Mouse (Mus musculus): ENCODE data around the gene Psmd6. TPM values are rescaled to one million over a fixed set of nuclear protein-coding genes. Genes with fewer than 3 reads are reported as not detected.

Gene Psmd6
- polyA plus RNA-seq, 1 experiment from 2014 or later: 272 TPM

DNA sequence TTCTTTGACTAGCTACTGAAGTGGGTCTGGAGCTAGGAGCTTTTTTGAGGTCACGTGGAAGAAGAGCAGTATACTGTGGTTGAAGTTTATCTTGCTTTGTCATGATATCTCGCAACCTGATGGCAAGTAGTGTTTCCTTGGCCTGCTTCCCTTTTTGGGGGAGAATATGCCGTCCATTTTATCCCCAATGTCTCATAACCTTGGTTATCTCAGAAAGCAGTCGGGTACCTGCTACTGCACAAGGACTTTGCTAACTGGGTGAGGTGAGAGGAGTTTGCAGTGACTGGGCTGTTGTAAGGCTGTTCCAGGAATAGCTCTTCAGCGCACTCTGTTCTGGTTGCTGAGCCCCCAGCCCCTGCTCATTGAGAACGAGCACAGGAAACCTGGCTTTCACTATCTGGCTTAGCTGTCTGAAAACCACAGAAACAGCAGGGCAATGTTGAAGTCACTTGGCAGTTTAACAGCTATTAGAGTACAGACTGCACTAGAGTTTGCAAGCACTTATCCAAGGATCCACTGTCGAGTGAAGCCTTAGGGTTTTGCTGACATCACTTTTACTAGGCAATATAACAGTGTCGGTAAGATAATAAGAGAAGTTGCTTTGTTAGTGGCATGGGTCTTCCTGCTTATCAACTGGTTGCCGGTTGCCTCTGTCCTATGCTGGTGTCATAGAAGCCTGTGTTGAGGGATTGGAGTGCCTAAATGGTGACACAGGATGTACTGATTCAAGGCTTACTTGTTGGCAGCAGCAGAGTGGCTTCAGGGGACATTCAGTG, 32.6 kb downstream of the Psmd6 start:
- Histone ChIP-seq H3K9me3 (ENCODE audit: control insufficient read depth, low read length) (no peaks in the 10 kb centered on the region), H3K27ac (ENCODE audit: low read depth, low read length) (peak overlapping the region; percentile 72), H3K9ac (ENCODE audit: low read depth, low read length) (no peak overlapping the region), H3K4me3 (ENCODE audit: low read depth, low read length) (no peak overlapping the region), H3K27me3 (replicated peaks; ENCODE audit: control insufficient read depth, insufficient read depth, low read length) (no peaks in the 10 kb centered on the region), H3K36me3 (ENCODE audit: control insufficient read depth, insufficient read depth, low read length) (no peaks in the 10 kb centered on the region), H3K4me2 (peak overlapping the region; percentile 47), H3K4me1 (replicated peaks; ENCODE audit: control insufficient read depth, insufficient read depth, low read length) (peaks cover 15% of the 10 kb centered on the region)
- 40% methylated on average over 9 of the region's 9 CpGs for WGBS
- no peak for DNase-seq (ENCODE audit: low spot score)
- ATAC-seq (replicated peaks; ENCODE audit: low FRiP score): peak; percentile 76

DNA sequence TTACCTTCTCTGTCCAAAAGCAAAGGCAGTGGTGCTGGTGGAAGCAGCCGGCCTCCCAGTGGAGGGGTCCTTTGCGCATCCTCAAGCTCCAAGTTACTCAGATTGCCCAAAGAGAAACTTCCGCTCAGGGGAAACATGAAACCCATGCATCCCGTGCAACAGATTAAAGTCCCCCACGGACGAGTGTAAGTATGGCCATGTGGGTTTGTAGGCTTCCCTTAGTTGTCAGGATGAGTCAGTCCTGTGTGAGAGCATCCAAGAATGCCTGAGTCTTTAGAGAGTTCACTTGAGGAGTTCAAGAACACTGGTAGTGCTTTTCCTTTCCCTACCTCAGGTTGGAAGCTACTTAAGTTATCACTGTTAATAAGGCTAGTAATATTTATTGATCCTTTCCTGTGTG, 33.4 kb downstream of the Psmd6 start:
- Histone ChIP-seq H3K36me3 (ENCODE audit: control insufficient read depth, insufficient read depth, low read length) (no peaks in the 10 kb centered on the region), H3K27ac (ENCODE audit: low read depth, low read length) (peak overlapping the region; percentile 72; the same call in 1 of the 2 replicates), H3K27me3 (replicated peaks; ENCODE audit: control insufficient read depth, insufficient read depth, low read length) (no peaks in the 10 kb centered on the region), H3K4me3 (ENCODE audit: low read depth, low read length) (no peak overlapping the region), H3K9me3 (ENCODE audit: control insufficient read depth, low read length) (no peaks in the 10 kb centered on the region), H3K9ac (ENCODE audit: low read depth, low read length) (no peak overlapping the region), H3K4me1 (replicated peaks; ENCODE audit: control insufficient read depth, insufficient read depth, low read length) (peaks cover 15% of the 10 kb centered on the region), H3K4me2 (no peak overlapping the region)
- ATAC-seq (replicated peaks; ENCODE audit: low FRiP score): no peak
- WGBS: 53% methylated on average over 6 of the region's 6 CpGs
- DNase-seq (ENCODE audit: low spot score): no peak

DNA sequence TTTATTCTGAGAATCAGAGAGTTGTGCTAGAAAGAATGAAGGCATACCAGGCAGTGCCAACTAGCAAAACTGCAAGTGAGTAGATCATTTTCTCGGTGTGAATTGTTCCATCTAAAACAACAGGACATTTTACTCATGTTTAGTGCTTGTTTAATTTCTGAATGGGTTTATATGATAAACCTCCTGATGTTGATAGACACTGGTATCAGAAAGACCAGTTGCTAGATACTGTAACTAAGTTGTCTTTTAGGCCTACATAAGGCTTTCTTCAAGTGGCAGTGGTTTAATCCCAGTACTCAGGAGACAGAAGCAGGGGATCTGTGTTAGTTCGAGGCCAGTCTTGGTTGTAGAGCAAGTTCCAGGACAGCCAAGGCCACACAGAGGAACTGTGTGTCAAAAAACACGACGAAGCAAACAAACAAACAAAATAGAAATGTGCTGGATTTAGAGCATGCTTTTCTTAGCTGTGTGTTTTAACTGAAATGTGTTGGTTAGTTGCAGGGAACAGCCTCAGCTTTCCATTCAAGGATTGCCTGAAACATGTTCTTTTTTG, 34.0 kb downstream of the Psmd6 start:
- H3K4me1 ChIP-seq (replicated peaks; ENCODE audit: control insufficient read depth, insufficient read depth, low read length): peaks cover 15% of the 10 kb centered on the region
- ATAC-seq (replicated peaks; ENCODE audit: low FRiP score): no peak
- H3K36me3 ChIP-seq (ENCODE audit: control insufficient read depth, insufficient read depth, low read length): no peaks in the 10 kb centered on the region
- H3K4me2 ChIP-seq: no peak overlapping the region
- DNase-seq (ENCODE audit: low spot score): no peak
- H3K9me3 ChIP-seq (ENCODE audit: control insufficient read depth, low read length): no peaks in the 10 kb centered on the region
- no peak overlapping the region for H3K4me3 ChIP-seq (ENCODE audit: low read depth, low read length)
- no peak overlapping the region for H3K9ac ChIP-seq (ENCODE audit: low read depth, low read length)
- H3K27ac ChIP-seq (ENCODE audit: low read depth, low read length): no peak overlapping the region; the same call in 1 of the 2 replicates
- WGBS: 64% methylated on average over 4 of the region's 4 CpGs
- H3K27me3 ChIP-seq (replicated peaks; ENCODE audit: control insufficient read depth, insufficient read depth, low read length): no peaks in the 10 kb centered on the region

DNA sequence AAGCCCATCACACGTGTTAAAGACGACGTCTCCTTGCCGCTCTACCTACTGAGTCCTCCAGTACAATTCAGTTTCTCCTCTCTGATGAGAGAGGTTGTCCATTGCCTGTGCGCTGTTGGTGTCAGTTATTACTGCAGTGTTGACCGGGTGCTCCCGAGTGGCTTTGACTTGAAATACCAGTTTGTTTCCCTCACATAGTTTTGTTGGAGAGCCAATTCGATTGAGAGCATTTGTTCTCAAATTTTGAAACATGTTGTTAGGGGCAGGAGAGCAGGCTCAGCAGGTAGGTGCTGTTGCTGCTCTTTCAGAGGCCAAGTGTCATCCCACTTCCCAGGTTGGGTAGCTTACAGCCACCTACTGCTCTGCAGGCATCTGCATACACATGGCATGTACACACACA, 37.0 kb downstream of the Psmd6 start:
- no peaks in the 10 kb centered on the region for H3K36me3 ChIP-seq (ENCODE audit: control insufficient read depth, insufficient read depth, low read length)
- H3K9ac ChIP-seq (ENCODE audit: low read depth, low read length): no peak overlapping the region
- ATAC-seq (replicated peaks; ENCODE audit: low FRiP score) (no peak), DNase-seq (ENCODE audit: low spot score) (no peak)
- H3K4me1 ChIP-seq (replicated peaks; ENCODE audit: control insufficient read depth, insufficient read depth, low read length): peaks cover 15% of the 10 kb centered on the region
- no peak overlapping the region for H3K27ac ChIP-seq (ENCODE audit: low read depth, low read length)
- H3K4me2 ChIP-seq: no peak overlapping the region
- 92% methylated on average over 8 of the region's 8 CpGs for whole genome bisulfite sequencing
- no peak overlapping the region for H3K4me3 ChIP-seq (ENCODE audit: low read depth, low read length)
- H3K27me3 ChIP-seq (replicated peaks; ENCODE audit: control insufficient read depth, insufficient read depth, low read length): no peaks in the 10 kb centered on the region
- no peaks in the 10 kb centered on the region for H3K9me3 ChIP-seq (ENCODE audit: control insufficient read depth, low read length)

DNA sequence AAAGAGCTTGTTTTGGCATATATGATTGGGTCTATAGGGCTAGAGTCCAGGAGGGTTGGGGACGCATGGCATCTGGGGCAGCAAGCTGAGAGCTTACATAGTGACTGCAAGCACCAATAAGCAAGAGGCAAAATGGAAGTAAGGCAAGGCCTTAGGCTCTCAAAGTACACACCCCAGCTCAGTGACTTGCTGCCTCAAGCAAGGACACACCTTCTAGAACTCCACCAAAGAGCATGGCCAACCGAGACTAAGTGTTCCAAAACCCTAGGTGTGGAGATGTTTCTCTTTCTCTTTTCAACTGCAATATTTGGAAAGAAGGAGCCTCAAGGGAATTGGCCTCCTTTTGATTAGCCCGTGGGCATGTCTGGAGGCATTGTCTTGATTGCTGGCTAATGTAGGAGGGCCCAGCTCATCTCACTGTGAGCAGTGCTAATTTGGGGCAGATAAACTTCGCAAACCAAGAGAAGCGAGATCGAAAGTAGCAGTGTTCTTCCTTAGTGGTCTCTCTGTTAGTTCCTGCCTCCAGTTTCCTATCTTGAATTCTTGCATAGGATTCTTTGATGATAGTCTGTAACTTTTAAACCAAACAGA, 40.1 kb downstream of the Psmd6 start:
- DNase-seq (ENCODE audit: low spot score) (no peak), ATAC-seq (replicated peaks; ENCODE audit: low FRiP score) (no peak; the same call in 1 of the 2 replicates)
- no peak overlapping the region for H3K4me2 ChIP-seq
- no peaks in the 10 kb centered on the region for H3K36me3 ChIP-seq (ENCODE audit: control insufficient read depth, insufficient read depth, low read length)
- no peak overlapping the region for H3K4me3 ChIP-seq (ENCODE audit: low read depth, low read length)
- H3K9me3 ChIP-seq (ENCODE audit: control insufficient read depth, low read length): no peaks in the 10 kb centered on the region
- 0 out of 2 replicates have a peak, but pooled peaks cover 4% of the 10 kb centered on the region for H3K4me1 ChIP-seq (replicated peaks; ENCODE audit: control insufficient read depth, insufficient read depth, low read length)
- no peak overlapping the region for H3K9ac ChIP-seq (ENCODE audit: low read depth, low read length)
- no peak overlapping the region for H3K27ac ChIP-seq (ENCODE audit: low read depth, low read length)
- WGBS: 75% methylated on average over 6 of the region's 6 CpGs
- no peaks in the 10 kb centered on the region for H3K27me3 ChIP-seq (replicated peaks; ENCODE audit: control insufficient read depth, insufficient read depth, low read length)

DNA sequence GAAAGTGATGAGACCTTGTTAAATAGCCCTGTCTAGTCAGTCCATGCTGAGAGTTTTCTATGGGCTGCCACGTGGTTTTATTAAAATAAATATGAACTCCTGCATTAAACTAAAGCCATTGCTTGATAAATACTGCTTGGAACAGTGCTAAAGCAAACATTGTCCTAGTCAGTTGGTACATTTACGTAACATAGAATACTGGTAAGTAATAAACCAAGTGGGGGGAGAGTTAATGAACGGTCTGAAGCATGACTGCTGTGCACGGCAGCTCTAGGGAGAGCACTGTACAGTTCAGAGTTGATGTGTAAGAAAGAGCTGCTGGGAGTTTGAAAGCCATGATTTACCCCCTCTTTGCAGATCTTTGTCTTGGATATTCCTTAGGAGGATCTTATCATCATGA, 49.3 kb downstream of the Psmd6 start:
- Histone ChIP-seq H3K27me3 (replicated peaks; ENCODE audit: control insufficient read depth, insufficient read depth, low read length) (no peaks in the 10 kb centered on the region), H3K27ac (ENCODE audit: low read depth, low read length) (no peak overlapping the region), H3K4me3 (ENCODE audit: low read depth, low read length) (no peak overlapping the region), H3K9me3 (ENCODE audit: control insufficient read depth, low read length) (no peaks in the 10 kb centered on the region), H3K4me1 (replicated peaks; ENCODE audit: control insufficient read depth, insufficient read depth, low read length) (peaks cover 16% of the 10 kb centered on the region), H3K4me2 (no peak overlapping the region), H3K9ac (ENCODE audit: low read depth, low read length) (no peak overlapping the region), H3K36me3 (ENCODE audit: control insufficient read depth, insufficient read depth, low read length) (no peaks in the 10 kb centered on the region)
- DNase-seq (ENCODE audit: low spot score) (no peak), ATAC-seq (replicated peaks; ENCODE audit: low FRiP score) (no peak)
- WGBS: 67% methylated on average over 4 of the region's 4 CpGs

DNA sequence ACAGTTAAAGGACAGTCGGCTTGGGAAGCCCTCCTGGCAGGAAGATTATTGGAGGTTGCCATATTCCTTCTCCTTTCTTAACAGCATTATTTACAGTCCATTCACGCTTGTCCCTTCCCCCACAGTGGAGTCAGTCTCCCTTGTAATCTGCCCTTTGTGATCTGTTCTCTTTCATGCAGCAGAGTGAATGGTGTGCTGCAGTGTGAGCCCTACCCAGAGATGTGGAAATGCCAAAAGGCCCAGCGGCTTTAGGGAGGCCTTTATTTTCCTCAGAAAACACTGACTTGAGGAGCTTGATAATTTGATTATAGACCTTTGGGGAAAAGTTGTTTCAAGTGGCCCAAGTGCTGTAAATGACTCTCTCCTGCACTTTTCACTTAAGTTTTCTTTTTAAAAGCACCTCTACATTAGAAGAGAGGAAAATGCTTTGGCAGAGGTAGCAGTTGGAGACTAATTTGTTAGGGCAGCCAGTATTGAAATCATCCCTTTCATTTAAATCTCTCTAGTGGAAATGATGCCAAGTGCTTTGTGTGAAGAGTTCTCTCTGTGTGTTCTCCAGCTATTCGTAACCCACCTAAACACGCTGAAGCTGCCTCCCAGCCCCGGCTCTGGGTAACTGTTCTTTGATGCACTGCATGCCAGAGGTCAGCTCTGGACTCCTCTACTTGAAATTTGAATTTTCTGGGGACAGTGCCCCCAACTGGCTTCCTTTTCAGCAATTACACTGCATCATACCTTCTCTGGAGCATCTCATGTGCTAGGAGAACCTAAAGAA, 50.1 kb downstream of the Psmd6 start:
- H3K4me1 ChIP-seq (replicated peaks; ENCODE audit: control insufficient read depth, insufficient read depth, low read length): peaks cover 16% of the 10 kb centered on the region
- H3K36me3 ChIP-seq (ENCODE audit: control insufficient read depth, insufficient read depth, low read length): no peaks in the 10 kb centered on the region
- H3K9ac ChIP-seq (ENCODE audit: low read depth, low read length): no peak overlapping the region
- WGBS: 55% methylated on average over 6 of the region's 6 CpGs
- H3K27ac ChIP-seq (ENCODE audit: low read depth, low read length): no peak overlapping the region
- H3K9me3 ChIP-seq (ENCODE audit: control insufficient read depth, low read length): no peaks in the 10 kb centered on the region
- ATAC-seq (replicated peaks; ENCODE audit: low FRiP score) (no peak), DNase-seq (ENCODE audit: low spot score) (no peak)
- H3K4me3 ChIP-seq (ENCODE audit: low read depth, low read length): no peak overlapping the region
- H3K4me2 ChIP-seq: no peak overlapping the region
- H3K27me3 ChIP-seq (replicated peaks; ENCODE audit: control insufficient read depth, insufficient read depth, low read length): no peaks in the 10 kb centered on the region

DNA sequence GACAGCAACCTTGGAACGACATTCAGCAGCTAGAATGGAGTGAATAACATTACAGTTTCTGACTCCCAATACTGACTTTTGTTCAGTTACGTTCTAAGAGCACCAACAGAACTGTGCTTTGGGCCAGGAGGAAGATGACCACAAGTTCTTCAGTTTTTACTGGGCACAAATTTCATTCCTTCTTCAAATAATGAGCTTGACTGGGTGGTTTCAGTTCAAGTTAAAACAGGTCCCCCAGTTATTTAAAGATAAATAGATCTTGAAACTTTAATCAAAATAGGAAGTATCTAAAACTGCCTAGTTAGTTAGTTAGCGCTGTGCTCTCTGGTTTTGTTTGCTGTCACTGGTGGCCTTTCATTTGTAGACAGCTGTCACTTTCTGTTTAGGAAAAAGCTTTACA, 52.2 kb downstream of the Psmd6 start:
- Histone ChIP-seq H3K9ac (ENCODE audit: low read depth, low read length) (no peak overlapping the region), H3K4me3 (ENCODE audit: low read depth, low read length) (no peak overlapping the region), H3K36me3 (ENCODE audit: control insufficient read depth, insufficient read depth, low read length) (no peaks in the 10 kb centered on the region), H3K4me1 (replicated peaks; ENCODE audit: control insufficient read depth, insufficient read depth, low read length) (peaks cover 20% of the 10 kb centered on the region), H3K9me3 (ENCODE audit: control insufficient read depth, low read length) (no peaks in the 10 kb centered on the region), H3K27ac (ENCODE audit: low read depth, low read length) (peak overlapping the region; percentile 74), H3K27me3 (replicated peaks; ENCODE audit: control insufficient read depth, insufficient read depth, low read length) (no peaks in the 10 kb centered on the region), H3K4me2 (peak overlapping the region; percentile 60)
- no peak for DNase-seq (ENCODE audit: low spot score)
- WGBS: 35% methylated on average over 3 of the region's 3 CpGs
- no peak for ATAC-seq (replicated peaks; ENCODE audit: low FRiP score)
